Mouse (Mus musculus) liver, embryonic 12.5 days (tissue): ENCODE measurements around the gene Slc6a5. TPM values are rescaled to one million over a fixed set of nuclear protein-coding genes. Genes with fewer than 3 reads are reported as not detected.
A peak's percentile ranks its signal among the peaks of the same experiment; 100 is the strongest.
"Not testable (repeated sequence)": the region's sequence is repeated elsewhere in the genome, so short reads cannot be mapped to it uniquely, and the experiment has no call there.

ENCODE experiments used
- ATAC-seq: fragments of 200-750 bp; cut with Nextera tagmentation; 2 replicates; pipeline ENCODE4 v1.8.0; 2017; ENCODE audit warnings: moderate number of reproducible peaks, mild to moderate bottlenecking, moderate library complexity
- H3K27ac ChIP-seq: fragments of 300-500 bp; sonication (generic); 2 replicates; pipeline ENCODE4 v1.5.1; 2016; ENCODE audit warnings: mild to moderate bottlenecking
- H3K27me3 ChIP-seq: fragments of 300-500 bp; sonication (generic); replicated peaks from 2 replicates; pipeline ENCODE4 v1.6.1; 2016; ENCODE audit warnings: mild to moderate bottlenecking, moderate library complexity
- H3K36me3 ChIP-seq: fragments of 300-500 bp; sonication (generic); 2 replicates; pipeline ENCODE4 v1.6.1; 2016; ENCODE audit warnings: mild to moderate bottlenecking, moderate library complexity
- H3K4me1 ChIP-seq: fragments of 300-500 bp; sonication (generic); 2 replicates; pipeline ENCODE4 v1.6.1; 2016
- H3K4me2 ChIP-seq: fragments of 300-500 bp; sonication (generic); 2 replicates; pipeline ENCODE4 v1.6.1; 2016; ENCODE audit warnings: mild to moderate bottlenecking, moderate library complexity
- H3K4me3 ChIP-seq: fragments of 300-500 bp; sonication (generic); 2 replicates; pipeline ENCODE4 v1.5.1; 2016; ENCODE audit warnings: mild to moderate bottlenecking, moderate library complexity
- H3K9ac ChIP-seq: fragments of 300-500 bp; sonication (generic); 2 replicates; pipeline ENCODE4 v1.6.1; 2016; ENCODE audit warnings: mild to moderate bottlenecking, moderate library complexity
- H3K9me3 ChIP-seq: fragments of 300-500 bp; sonication (generic); replicated peaks from 2 replicates; pipeline ENCODE4 v1.6.1; 2016; ENCODE audit warnings: mild to moderate bottlenecking, moderate library complexity
- WGBS: fragments of 180-500 bp; shearing (Covaris S2); methylation state at CpG from one replicate; pipeline ENCODE4 v1.1.7; 2016; ENCODE audit not compliant: insufficient replicate concordance; 5-methylcytosine and 5-hydroxymethylcytosine counted together
- polyA plus RNA-seq: library from polyadenylated mRNA; unstranded; fragments of >200 nt; fragmentation: Nextera tagmentation; extraction: Ambion mirVana; gene quantifications from 2 replicates; pipeline ENCODE4 v1.2.1, GENCODE M21; 2016

Gene Slc6a5
- polyA plus RNA-seq, 1 experiment from 2014 or later = not detected

DNA sequence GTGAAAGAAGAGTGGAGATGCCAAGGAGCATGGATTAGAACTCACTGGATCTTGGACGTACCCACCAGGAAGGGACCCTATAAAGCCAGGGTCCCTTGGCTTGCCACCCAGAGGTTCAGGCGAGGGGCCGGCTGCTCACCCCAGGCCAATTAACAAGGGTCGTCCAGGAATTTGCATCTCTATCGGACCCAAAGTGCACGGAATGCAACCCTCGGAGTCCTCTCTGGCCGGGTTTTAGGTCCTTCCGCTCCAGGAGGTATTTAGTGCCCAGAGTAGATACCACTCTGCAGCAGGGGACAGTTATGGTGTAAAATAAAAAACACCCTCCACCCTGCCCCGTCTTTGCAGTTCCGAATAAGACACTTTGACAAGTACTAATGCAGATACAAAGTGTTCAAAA is 5.5 kb downstream of the Slc6a5 start:
- Histone ChIP-seq H3K4me2 (no peak overlapping the region), H3K27me3 (peaks cover 87% of the 10 kb centered on the region), H3K36me3 (no peaks in the 10 kb centered on the region), H3K4me1 (no peaks in the 10 kb centered on the region), H3K9me3 (peaks cover 6% of the 10 kb centered on the region), H3K27ac (no peak overlapping the region), H3K9ac (no peak overlapping the region), H3K4me3 (no peak overlapping the region)
- WGBS = 2% methylated on average over 11 of the region's 11 CpGs
- no peak for ATAC-seq

DNA sequence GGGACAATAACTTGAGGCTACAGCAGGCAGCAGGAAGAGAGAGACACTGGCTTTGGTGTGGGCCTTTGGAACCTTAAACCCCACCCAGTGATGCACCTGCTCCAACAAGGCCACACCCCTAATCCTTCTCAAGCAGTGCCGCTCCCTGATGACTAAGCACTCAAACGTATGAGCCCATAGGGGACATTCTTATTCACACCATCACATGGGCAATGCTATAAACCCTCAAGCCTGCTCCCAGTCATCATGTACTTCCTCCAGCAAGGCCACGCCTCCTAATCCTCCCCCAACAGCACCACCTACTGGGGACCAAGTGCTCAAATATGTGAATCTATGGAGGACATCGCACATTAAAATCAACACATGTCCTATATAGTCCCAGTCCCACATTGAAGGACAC is 9.5 kb downstream of the Slc6a5 start:
- Histone ChIP-seq H3K9ac (no peak overlapping the region), H3K36me3 (no peaks in the 10 kb centered on the region), H3K9me3 (peaks cover 6% of the 10 kb centered on the region), H3K27me3 (peaks cover 47% of the 10 kb centered on the region), H3K27ac (no peak overlapping the region), H3K4me2 (no peak overlapping the region), H3K4me1 (no peaks in the 10 kb centered on the region), H3K4me3 (no peak overlapping the region)
- ATAC-seq = no peak
- 68% methylated on average over 4 of the region's 4 CpGs for WGBS

DNA sequence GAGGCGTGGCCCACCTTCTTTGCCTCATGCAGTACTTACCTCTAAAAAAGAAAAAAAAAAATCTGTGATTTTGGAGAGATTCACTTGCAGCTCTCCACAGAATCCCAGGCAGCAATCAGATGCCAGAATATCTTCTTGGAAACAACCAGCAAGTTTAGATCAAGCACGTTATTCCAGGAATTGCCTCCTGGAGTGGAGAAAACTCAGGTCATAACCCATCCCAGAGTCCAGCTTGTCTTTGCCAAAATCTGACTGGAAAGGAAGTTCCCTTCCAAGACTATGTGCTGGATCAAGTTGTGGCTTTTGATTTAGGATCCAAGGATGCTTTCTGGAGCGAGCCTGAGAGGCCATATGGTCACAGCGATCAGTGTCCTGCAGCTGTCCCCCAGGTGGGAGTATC is 10.8 kb downstream of the Slc6a5 start:
- no peak overlapping the region for H3K9ac ChIP-seq
- no peak overlapping the region for H3K27ac ChIP-seq
- no peaks in the 10 kb centered on the region for H3K4me1 ChIP-seq
- peaks cover 34% of the 10 kb centered on the region for H3K27me3 ChIP-seq
- no peaks in the 10 kb centered on the region for H3K36me3 ChIP-seq
- 59% methylated on average over 4 of the region's 4 CpGs for WGBS
- ATAC-seq = no peak
- H3K9me3 ChIP-seq = peaks cover 6% of the 10 kb centered on the region
- no peak overlapping the region for H3K4me2 ChIP-seq
- H3K4me3 ChIP-seq = no peak overlapping the region

DNA sequence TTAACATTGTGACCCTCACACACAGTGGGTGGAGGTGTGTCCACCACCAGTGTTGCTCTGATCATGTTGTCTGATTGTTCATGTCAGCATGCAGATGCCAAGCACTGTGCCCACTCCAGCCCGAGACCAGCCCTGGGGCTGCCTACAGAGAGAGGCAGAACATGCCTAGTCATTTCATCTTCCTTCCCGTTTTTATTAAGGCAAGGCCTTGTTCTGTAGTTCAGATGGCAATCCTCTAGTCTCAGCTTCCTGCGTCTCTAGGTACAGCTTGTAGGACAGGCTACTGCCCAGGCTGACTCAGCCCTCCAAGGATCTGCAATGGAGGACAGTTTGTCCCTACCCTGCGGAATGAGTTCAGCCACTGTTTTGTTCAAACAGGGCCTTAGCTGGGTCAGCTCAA is 13.0 kb downstream of the Slc6a5 start:
- H3K4me2 ChIP-seq = peak overlapping the region; percentile 22; the same call in 1 of the 2 replicates
- no peak for ATAC-seq
- H3K4me1 ChIP-seq = no peaks in the 10 kb centered on the region

DNA sequence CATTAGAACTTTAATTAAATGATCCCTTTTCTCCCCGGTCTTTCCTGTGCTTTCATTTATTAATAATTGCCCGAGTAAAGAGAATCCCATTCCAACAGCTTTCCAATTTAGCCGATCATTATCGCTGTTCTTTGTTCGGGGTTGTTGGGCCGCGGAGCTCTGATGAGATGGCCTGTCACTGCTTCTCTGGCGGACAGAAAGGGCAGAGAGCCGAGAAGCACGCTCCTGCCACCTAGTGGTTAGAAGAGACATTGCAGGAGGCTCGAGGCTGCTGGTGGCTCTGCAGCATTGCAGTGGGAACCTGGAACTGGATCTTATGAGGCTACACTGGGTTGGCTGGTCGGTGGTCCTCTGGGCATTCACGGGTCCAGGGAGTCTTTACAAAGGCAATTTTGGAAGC is 13.4 kb downstream of the Slc6a5 start:
- Histone ChIP-seq H3K4me2 (peak overlapping the region; percentile 22; the same call in 1 of the 2 replicates), H3K9me3 (peaks cover 6% of the 10 kb centered on the region), H3K27ac (no peak overlapping the region), H3K9ac (no peak overlapping the region), H3K27me3 (peaks cover 8% of the 10 kb centered on the region), H3K4me1 (no peaks in the 10 kb centered on the region), H3K4me3 (no peak overlapping the region), H3K36me3 (no peaks in the 10 kb centered on the region)
- peak; percentile 42; the same call in 1 of the 2 replicates for ATAC-seq
- under 1% methylated on average over 13 of the region's 13 CpGs for WGBS

More for the DNA sequence above, 13.0 kb downstream of the Slc6a5 start:
- Histone ChIP-seq H3K27me3 (peaks cover 13% of the 10 kb centered on the region), H3K27ac (no peak overlapping the region), H3K9me3 (peaks cover 6% of the 10 kb centered on the region), H3K36me3 (no peaks in the 10 kb centered on the region), H3K4me3 (no peak overlapping the region), H3K9ac (no peak overlapping the region)
- WGBS = 30% methylated on average over 4 of the region's 4 CpGs

DNA sequence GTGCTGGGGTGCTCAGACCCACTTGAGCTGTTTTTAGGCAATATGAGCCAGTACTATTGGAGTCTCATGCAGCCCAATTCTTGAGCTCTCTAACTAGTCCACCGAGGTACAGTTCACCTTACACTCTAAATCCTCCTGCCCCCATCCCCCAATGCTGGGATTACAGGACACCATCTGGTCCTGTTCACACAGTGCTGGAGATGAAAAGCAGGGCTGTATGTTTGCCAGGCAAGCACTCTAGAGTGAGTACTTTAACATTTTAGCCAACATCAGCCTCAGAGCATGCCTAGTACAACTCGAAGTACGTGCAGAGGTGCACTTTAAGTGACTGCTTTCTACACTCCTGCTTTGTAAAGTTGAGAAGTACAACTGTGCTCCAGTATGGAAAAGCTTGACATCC is 18.6 kb downstream of the Slc6a5 start:
- Histone ChIP-seq H3K9me3 (no peaks in the 10 kb centered on the region), H3K27me3 (no peaks in the 10 kb centered on the region; the same call in 1 of the 2 replicates), H3K4me3 (no peak overlapping the region), H3K4me1 (no peaks in the 10 kb centered on the region), H3K4me2 (no peak overlapping the region), H3K9ac (no peak overlapping the region), H3K36me3 (no peaks in the 10 kb centered on the region), H3K27ac (no peak overlapping the region)
- 43% methylated on average over 3 of the region's 3 CpGs for WGBS
- no peak for ATAC-seq

DNA sequence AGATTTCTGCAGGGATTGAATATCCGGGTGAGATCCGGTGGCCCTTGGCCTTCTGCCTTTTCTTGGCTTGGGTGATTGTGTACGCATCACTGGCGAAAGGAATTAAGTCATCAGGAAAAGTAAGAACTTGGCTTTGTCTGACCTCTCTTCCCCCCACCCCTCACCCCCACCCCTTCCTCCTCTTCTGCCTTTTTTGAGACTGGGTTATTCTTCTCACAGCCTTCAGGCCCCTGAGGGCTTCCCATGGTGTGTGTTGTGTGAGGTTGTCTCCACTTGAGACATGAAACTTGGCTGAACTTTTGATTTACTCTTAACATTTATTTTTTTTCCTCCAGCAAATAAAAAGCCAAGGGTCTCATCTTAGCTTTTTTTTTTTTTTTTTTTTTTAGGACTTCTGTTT is 20.1 kb downstream of the Slc6a5 start:
- H3K27me3 ChIP-seq = no peaks in the 10 kb centered on the region; the same call in 1 of the 2 replicates
- no peaks in the 10 kb centered on the region for H3K9me3 ChIP-seq
- H3K4me2 ChIP-seq = no peak overlapping the region
- no peak overlapping the region for H3K9ac ChIP-seq
- ATAC-seq = no peak
- WGBS = 73% methylated on average over 4 of the region's 4 CpGs
- H3K27ac ChIP-seq = no peak overlapping the region
- H3K4me1 ChIP-seq = no peaks in the 10 kb centered on the region
- H3K36me3 ChIP-seq = no peaks in the 10 kb centered on the region
- no peak overlapping the region for H3K4me3 ChIP-seq

DNA sequence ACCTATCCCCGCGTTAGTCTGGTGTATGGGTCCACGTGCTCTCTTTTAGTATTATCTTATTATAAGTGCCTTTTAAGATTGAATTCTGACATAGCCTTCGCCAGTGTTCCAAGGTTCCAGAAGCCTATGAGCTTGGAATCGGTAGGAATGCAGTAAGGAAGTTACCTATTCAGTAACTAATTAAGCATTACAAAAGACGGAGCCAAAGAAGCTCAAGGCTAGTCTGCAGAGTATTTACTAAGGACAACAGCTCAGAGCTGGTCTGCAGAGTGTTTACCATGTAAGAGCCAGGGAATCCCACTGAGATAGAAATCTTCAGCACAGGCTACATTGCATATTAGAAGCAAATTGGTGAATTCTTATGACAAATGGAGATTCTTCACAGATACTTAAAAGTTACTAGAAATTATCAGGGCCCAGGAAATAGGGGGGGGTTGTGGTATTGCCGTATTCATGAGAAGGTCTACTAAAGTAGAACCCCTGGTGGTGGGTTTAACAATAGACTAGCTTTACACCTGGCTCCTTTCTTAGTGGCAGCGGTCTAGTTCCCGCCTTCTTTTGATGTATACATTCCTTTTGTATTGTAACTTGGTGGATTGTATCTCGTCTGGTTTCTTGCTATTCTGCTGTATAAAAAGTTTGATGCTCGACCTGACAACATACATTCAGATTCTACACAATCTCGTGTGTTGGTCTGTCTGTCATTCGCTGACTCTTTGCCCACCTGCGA is 23.6 kb downstream of the Slc6a5 start:
- H3K4me2 ChIP-seq, H3K27me3 ChIP-seq, H3K27ac ChIP-seq, H3K4me3 ChIP-seq, H3K36me3 ChIP-seq, H3K9ac ChIP-seq, ATAC-seq, H3K9me3 ChIP-seq, H3K4me1 ChIP-seq: not testable (repeated sequence)
- WGBS = 69% methylated on average over 14 of the region's 14 CpGs

DNA sequence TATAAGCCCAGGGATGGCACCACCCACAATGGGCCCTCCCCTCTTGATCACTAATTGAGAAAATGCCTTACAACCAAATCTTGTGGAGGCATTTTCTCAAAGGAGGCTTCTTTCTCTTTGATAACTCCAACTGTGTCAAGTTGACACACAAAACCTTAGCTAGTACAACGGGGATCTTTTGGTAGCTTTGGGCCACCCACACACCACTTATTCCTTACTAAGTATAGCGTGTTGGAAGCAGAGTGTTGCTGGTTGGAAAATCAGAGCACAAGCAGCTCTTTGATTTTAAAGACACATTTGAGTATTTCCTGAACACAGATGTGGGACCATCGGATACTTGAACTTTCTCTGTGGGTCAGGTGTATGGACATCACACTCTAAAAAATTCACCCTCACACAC is 26.9 kb downstream of the Slc6a5 start:
- ATAC-seq = no peak
- WGBS = 73% methylated on average over 3 of the region's 3 CpGs
- Histone ChIP-seq H3K9me3 (no peaks in the 10 kb centered on the region), H3K4me1 (no peaks in the 10 kb centered on the region), H3K36me3 (no peaks in the 10 kb centered on the region), H3K27me3 (no peaks in the 10 kb centered on the region; the same call in 1 of the 2 replicates), H3K27ac (no peak overlapping the region), H3K4me3 (no peak overlapping the region), H3K9ac (no peak overlapping the region), H3K4me2 (no peak overlapping the region)

DNA sequence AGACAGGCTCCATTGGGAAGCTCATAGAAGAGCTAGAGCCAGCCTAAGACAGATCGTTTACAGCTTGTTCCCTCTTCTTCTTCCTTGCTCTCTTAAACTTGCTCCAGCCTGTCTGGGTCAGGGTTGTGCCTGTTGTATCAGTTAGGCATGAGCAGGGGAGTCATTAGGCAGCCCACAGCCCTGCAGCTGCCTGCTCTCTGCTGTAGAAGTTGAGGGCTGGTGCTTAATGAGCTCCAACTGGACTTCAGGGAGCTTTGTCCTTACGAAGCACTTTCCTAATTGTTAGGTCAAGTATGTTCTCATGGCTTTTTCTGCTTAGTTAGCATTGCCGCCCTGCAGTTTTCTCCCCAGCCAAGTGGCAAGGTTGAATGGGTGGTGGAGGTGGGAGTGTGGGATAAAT is 32.1 kb downstream of the Slc6a5 start:
- ATAC-seq = no peak
- H3K4me1 ChIP-seq = no peaks in the 10 kb centered on the region
- H3K4me3 ChIP-seq = no peak overlapping the region
- no peak overlapping the region for H3K9ac ChIP-seq
- H3K27me3 ChIP-seq = no peaks in the 10 kb centered on the region
- H3K4me2 ChIP-seq = no peak overlapping the region
- no peaks in the 10 kb centered on the region for H3K9me3 ChIP-seq
- 46% methylated on average over 3 of the region's 3 CpGs for WGBS
- no peak overlapping the region for H3K27ac ChIP-seq
- no peaks in the 10 kb centered on the region for H3K36me3 ChIP-seq

DNA sequence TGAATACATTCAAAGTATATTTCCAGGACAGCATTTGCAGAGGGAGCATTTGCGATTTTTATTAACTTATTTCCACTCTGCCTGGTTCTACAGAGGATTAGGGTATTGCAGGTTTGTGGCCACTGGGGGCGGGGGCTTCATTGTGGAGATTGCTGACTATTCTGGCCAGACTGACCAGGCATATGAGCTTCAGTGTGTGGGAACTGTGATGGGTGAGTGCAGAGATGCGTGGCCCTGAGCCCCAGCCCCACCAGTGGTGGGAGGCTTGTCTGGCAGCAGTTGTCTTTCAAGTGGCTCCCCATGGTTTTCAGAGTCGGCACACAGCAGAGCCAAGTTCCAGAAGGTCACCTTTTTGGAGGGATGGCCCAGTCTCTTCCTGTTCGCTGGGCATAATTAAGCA is 32.5 kb downstream of the Slc6a5 start:
- H3K4me1 ChIP-seq = no peaks in the 10 kb centered on the region
- 44% methylated on average over 5 of the region's 5 CpGs for WGBS
- no peaks in the 10 kb centered on the region for H3K27me3 ChIP-seq
- H3K9me3 ChIP-seq = no peaks in the 10 kb centered on the region
- no peak overlapping the region for H3K4me2 ChIP-seq
- no peak overlapping the region for H3K9ac ChIP-seq
- no peak for ATAC-seq
- H3K4me3 ChIP-seq = no peak overlapping the region
- H3K27ac ChIP-seq = no peak overlapping the region
- H3K36me3 ChIP-seq = no peaks in the 10 kb centered on the region

DNA sequence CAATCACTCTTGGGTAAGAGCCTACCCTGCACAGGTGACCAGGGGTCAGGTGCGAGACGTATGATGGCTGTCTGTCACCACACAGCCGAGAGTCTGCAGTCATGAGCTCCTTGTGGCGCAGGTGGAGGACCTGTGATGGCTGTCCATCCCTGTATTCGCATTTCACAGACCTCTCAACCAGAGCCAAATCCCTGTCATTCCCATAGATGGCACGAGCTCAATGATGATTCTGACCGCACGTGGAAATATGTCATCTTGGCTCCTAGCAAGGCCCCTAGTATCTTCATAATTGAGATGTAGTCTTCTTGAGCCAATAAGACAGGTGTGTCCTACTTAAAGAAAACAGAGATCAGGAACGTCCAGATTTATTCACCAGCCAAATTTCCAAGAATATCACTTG is 36.7 kb downstream of the Slc6a5 start:
- no peak overlapping the region for H3K27ac ChIP-seq
- no peak overlapping the region for H3K4me2 ChIP-seq
- no peaks in the 10 kb centered on the region for H3K9me3 ChIP-seq
- no peak for ATAC-seq
- H3K9ac ChIP-seq = no peak overlapping the region
- H3K36me3 ChIP-seq = no peaks in the 10 kb centered on the region
- WGBS = 77% methylated on average over 9 of the region's 9 CpGs
- H3K4me3 ChIP-seq = no peak overlapping the region
- no peaks in the 10 kb centered on the region for H3K4me1 ChIP-seq
- no peaks in the 10 kb centered on the region for H3K27me3 ChIP-seq
